In genomic region chr6:86816586-86816985, GRCm38 (mm10) we compare ENCODE assay signal across 8 mouse cellular contexts. TPM values are rescaled to one million over a fixed set of nuclear protein-coding genes. Genes with fewer than 3 reads are reported as not detected.
DNase-seq lines count a peak whose midpoint lies in the region; ATAC-seq lines count a peak whose summit lies in the region.

No protein-coding gene starts in this region.

- H3K27me3 ChIP-seq in heart, embryonic 10.5 days (ENCODE audit: insufficient read depth, poor library complexity, severe bottlenecking), result no peaks in the 10 kb centered on the region
- H3K27me3 ChIP-seq in intestine, embryonic 15.5 days (replicated peaks), result no peaks in the 10 kb centered on the region
- H3K27me3 ChIP-seq in splenic B cell, adult 2 months (ENCODE audit: control insufficient read depth, insufficient read depth, low read length, poor library complexity, severe bottlenecking), result no peaks in the 10 kb centered on the region
- no peaks in the 10 kb centered on the region for H3K27me3 ChIP-seq in hindbrain, embryonic 13.5 days

- WGBS in heart, embryonic 10.5 days, result 5% methylated on average over 8 of the region's 8 CpGs
- 22% methylated on average over 8 of the region's 8 CpGs for WGBS in intestine, embryonic 15.5 days
- 29% methylated on average over 8 of the region's 8 CpGs for WGBS in hindbrain, embryonic 13.5 days

- no peak overlapping the region for H3K9ac ChIP-seq in intestine, embryonic 15.5 days
- no peak overlapping the region for H3K9ac ChIP-seq in hindbrain, embryonic 13.5 days

- no peak overlapping the region for H3K27ac ChIP-seq in heart, embryonic 10.5 days
- no peak overlapping the region for H3K27ac ChIP-seq in intestine, embryonic 15.5 days
- no peak overlapping the region for H3K27ac ChIP-seq in hindbrain, embryonic 13.5 days

- H3K36me3 ChIP-seq in heart, embryonic 10.5 days, result no peaks in the 10 kb centered on the region
- no peaks in the 10 kb centered on the region for H3K36me3 ChIP-seq in intestine, embryonic 15.5 days
- no peaks in the 10 kb centered on the region for H3K36me3 ChIP-seq in splenic B cell, adult 2 months (ENCODE audit: control insufficient read depth, insufficient read depth, low read length, poor library complexity, severe bottlenecking)
- H3K36me3 ChIP-seq in hindbrain, embryonic 13.5 days, result no peaks in the 10 kb centered on the region

- no peaks in the 10 kb centered on the region for H3K9me3 ChIP-seq in heart, embryonic 10.5 days
- no peaks in the 10 kb centered on the region for H3K9me3 ChIP-seq in intestine, embryonic 15.5 days
- no peaks in the 10 kb centered on the region for H3K9me3 ChIP-seq in hindbrain, embryonic 13.5 days

- intact Hi-C loops in gastrocnemius, postnatal 36 days (cut with DNase I), result no loop called here

- ATAC-seq in intestine, embryonic 15.5 days, result 0 out of 2 replicates have a peak, but pooled peaks have one; percentile 43
- no peak for ATAC-seq in hindbrain, embryonic 13.5 days (ENCODE audit: low FRiP score)

- no peak overlapping the region for H3K4me2 ChIP-seq in intestine, embryonic 15.5 days (replicated peaks)
- H3K4me2 ChIP-seq in hindbrain, embryonic 13.5 days, result no peak overlapping the region

- H3K4me3 ChIP-seq in heart, embryonic 10.5 days, result no peak overlapping the region
- no peak overlapping the region for H3K4me3 ChIP-seq in intestine, embryonic 15.5 days (replicated peaks)
- H3K4me3 ChIP-seq in hindbrain, embryonic 13.5 days, result no peak overlapping the region

- peaks cover 20% of the 10 kb centered on the region for H3K4me1 ChIP-seq in heart, embryonic 10.5 days
- 0 out of 2 replicates have a peak, but pooled peaks cover 6% of the 10 kb centered on the region for H3K4me1 ChIP-seq in intestine, embryonic 15.5 days (replicated peaks)
- H3K4me1 ChIP-seq in hindbrain, embryonic 13.5 days (replicated peaks), result peaks cover 11% of the 10 kb centered on the region

- DNase-seq in heart, adult 18-20 months, result peak; percentile 61 to 74
- DNase-seq in heart, embryonic 10.5 days (ENCODE audit: low spot score), result no peak
- DNase-seq in CD4-positive helper T cell, adult 2 months (ENCODE audit: low read depth, low spot score), result peak; percentile 31
- DNase-seq in brain, adult 2 months (ENCODE audit: low read depth, low spot score), result peak; percentile 79
- peak; percentile 49 for DNase-seq in splenic B cell, adult 2 months (ENCODE audit: low read depth, low spot score)
- no peak for DNase-seq in gastrocnemius, postnatal 36 days

RNA-seq across cellular contexts. Expression of gene Anxa4, which starts 23.2 kb away (rescaled TPM):
- total RNA-seq in heart, adult 18-20 months (2021), result 10 to 100 TPM; 34.8 to 37.3 TPM
- 9.9 and 16.7 TPM in 2 replicates for polyA plus RNA-seq in heart, embryonic 10.5 days (2016; fragmentation: Nextera tagmentation; extraction: Ambion mirVana)
- polyA plus RNA-seq in intestine, embryonic 15.5 days (2015; fragmentation: Nextera tagmentation; extraction: Ambion mirVana), result 345 and 376 TPM in 2 replicates
- total RNA-seq in gastrocnemius, postnatal 36 days (2021), result 10 to 100 TPM; 12.9 to 16.8 TPM
- 5.3 and 6.2 TPM in 2 replicates for polyA plus RNA-seq in hindbrain, embryonic 13.5 days (2015; fragmentation: Nextera tagmentation; extraction: Ambion mirVana)

RNA-seq across cellular contexts. Expression of gene Aak1, which starts 32.7 kb away (rescaled TPM):
- total RNA-seq in heart, adult 18-20 months (2021), result 10 to 100 TPM; 81.2 to 83.4 TPM
- polyA plus RNA-seq in heart, embryonic 10.5 days (2016; fragmentation: Nextera tagmentation; extraction: Ambion mirVana), result 19.4 and 24.3 TPM in 2 replicates
- 13.7 and 14.8 TPM in 2 replicates for polyA plus RNA-seq in intestine, embryonic 15.5 days (2015; fragmentation: Nextera tagmentation; extraction: Ambion mirVana)
- total RNA-seq in gastrocnemius, postnatal 36 days (2021), result 10 to 100 TPM; 26.9 to 29.6 TPM
- 34.5 and 36.5 TPM in 2 replicates for polyA plus RNA-seq in hindbrain, embryonic 13.5 days (2015; fragmentation: Nextera tagmentation; extraction: Ambion mirVana)

Comparison
In these comparisons a context has a peak if more than half of its experiments do, and no peak if none do; other contexts are left out.
1. DNase-seq: peak in heart, adult 18-20 months (2 of 2), CD4-positive helper T cell, adult 2 months (single experiment), brain, adult 2 months (single experiment) and splenic B cell, adult 2 months (single experiment); none in heart, embryonic 10.5 days (single experiment) and gastrocnemius, postnatal 36 days (0 of 2).
2. RNA of gene Anxa4, which starts 23.2 kb away (polyA plus RNA-seq): 345 to 376 TPM in intestine, embryonic 15.5 days; 9.9 to 16.7 TPM in heart, embryonic 10.5 days and 5.3 to 6.2 TPM in hindbrain, embryonic 13.5 days; every median in the first group is over 10 times any median in the second.